Mouse (Mus musculus) ovary, postnatal 10 days (tissue): ENCODE measurements around the gene Lhx5.
A peak's percentile ranks its signal among the peaks of the same experiment; 100 is the strongest.

Experiments used
- DNase-seq: peaks from one replicate; pipeline ENCODE4 v3.0.0; 2022; ENCODE audit warnings: low spot score

Lhx5 gene

DNA sequence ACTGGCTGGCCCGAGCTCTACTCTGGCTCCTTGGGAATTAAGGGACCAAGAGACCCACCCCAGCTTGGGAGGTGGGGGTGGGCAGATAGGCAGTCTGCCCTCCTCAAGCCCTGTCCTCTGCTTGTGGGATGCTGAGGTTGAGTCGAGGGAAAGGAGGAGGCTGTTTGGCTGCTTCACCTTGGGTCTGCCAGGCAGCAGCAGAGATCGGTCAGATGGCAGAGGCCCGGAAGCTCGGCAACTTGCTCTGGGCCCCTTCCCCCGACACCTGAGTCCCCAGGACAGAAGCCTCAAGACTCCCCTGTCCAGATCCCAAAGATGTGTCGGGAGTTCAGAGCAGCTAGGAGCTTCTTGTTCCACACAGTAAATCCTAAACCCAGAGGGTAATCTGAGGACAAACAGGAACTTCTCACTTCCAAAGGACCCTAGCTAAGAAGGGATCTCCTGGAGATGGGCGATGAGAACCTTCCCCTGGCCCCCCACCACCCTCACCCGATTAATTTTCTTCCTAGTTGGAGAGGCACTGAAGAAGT is 1.1 kb downstream of the Lhx5 start:
- DNase-seq: no peak

DNA sequence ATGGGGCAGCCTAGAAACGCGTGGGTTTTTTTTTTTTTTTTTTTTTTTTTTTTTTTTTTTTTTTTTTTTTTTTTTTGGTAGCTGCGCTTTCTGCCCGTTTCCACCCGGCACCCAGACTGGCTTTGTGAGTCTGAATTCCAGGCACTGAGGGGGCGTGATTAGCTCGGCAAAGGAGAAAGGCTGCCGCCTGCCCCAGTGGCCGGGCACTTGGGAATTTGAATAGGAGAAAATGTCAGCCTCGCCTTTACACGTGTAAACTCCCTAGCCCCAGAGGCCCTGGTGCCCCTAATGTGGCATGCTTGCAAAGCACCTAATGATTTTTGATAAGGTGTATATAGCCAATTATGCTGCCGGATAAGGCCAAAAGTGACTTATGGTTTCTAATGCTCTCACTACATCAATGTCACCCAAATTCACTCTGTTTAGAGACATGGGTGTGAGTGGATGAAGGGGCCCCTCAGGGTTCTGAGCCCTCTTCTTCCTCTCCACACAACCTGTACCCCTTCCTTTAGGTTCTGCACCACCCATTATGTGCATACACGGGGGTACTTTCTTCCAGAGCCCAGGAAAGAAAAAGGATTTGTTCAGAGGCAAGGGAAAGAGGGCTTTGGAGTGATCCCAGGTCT is 1.7 kb downstream of the Lhx5 start:
- no peak for DNase-seq

DNA sequence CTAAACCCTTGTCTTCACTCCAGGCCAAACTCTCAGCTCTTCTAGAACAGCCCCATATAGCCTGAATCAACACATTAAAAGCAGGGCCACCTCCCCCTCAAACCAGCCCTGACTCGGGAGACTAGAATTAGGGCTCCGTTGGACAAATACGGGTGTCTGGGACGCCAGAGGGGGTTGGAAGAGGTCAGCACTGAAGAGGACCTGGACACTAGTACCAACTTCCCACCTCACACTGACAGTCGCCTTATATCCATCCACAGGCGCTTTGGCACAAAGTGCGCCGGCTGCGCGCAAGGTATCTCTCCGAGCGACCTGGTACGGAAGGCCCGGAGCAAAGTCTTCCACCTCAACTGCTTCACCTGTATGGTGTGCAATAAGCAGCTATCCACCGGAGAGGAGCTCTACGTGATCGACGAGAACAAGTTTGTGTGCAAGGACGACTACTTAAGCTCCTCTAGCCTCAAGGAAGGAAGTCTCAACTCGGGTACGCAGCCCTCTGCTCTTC is 2.8 kb downstream of the Lhx5 start:
- no peak for DNase-seq

DNA sequence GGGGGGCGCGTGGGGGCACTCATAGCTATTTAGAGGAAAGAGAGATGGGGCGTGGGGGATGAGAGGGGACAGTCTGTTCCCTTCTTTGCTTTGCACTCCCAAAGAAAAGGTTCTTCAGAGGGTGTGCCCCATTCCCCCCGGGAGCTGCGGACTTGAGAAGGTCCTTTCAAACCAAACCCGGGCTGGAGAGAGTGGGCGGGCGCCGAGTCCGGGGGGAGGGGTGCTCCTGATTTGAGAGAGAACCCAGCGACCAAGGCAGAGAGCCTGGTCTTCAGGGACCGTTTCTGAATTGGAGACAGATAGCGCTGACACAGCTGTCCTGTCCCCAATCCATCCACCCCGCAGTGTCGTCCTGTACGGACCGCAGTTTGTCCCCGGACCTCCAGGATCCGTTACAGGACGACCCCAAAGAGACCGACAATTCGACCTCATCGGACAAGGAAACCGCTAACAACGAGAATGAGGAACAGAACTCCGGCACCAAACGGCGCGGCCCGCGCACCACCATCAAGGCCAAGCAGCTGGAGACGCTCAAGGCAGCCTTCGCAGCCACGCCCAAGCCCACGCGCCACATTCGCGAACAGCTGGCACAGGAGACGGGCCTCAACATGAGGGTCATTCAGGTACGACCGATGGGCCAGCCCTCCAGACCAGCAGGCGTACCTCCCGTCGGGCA is 3.6 kb downstream of the Lhx5 start:
- no peak for DNase-seq

DNA sequence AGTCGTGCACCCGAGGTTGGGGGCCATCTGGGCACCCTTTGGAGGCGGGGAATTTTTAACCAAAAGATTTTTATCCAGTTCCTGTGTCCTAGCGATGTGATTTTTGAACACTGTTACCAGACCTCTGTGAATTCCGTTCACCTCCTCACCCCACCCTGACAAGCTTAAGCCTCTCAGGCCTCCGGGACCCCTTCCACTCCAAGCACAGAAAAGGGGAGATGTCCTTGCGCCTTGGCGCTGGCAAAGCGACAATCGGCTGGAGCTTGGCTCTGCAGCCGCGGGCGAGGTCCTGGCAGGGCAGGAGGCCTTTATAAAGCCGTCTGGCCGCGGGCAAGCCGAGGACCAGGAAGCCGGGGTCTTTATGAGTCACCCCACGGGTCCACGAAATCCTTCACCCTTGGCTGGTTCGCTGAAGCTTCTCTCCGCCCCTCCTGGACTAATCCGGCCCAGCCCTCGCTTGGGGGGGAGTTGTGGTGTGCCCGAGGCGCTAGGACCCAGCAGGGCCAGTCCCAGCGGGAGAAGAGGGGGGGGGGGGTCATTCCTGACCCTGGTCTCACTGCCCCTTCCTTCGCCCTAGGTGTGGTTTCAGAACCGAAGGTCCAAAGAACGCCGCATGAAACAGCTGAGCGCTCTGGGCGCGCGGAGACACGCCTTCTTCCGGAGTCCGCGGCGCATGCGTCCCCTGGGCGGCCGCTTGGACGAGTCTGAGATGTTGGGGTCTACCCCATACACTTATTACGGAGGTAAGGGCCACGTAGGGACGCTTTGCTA is 4.4 kb downstream of the Lhx5 start:
- DNase-seq: no peak

DNA sequence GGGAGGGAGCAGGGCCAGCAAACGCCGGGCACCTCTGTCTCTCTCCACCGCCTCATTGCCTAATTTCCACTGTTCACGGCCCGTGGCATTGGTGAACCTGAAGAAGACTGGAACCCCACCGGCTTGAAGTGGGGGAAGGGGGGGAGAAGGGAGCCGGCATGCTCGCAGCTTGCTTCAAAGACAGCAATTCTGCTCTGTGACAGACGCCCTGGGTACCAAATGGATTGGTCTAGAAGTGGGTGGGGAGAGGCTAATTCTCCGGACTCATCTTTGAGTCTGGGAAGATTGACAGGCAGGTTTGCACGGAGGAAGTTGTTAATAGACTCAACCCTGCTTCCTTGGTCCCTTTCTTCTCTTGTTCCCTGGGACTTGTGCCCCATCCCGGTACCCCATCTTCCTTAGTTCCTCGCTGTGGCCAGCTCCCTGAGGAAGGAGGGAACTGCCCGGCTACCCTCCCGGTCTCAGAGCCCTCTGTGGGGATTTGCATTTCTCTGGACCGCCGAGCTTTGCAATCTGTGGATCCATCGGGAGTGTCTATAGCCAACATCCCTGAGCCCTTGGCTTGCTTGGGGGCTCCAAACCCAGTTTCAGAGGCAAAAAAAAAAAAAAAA is 5.5 kb downstream of the Lhx5 start:
- no peak for DNase-seq

DNA sequence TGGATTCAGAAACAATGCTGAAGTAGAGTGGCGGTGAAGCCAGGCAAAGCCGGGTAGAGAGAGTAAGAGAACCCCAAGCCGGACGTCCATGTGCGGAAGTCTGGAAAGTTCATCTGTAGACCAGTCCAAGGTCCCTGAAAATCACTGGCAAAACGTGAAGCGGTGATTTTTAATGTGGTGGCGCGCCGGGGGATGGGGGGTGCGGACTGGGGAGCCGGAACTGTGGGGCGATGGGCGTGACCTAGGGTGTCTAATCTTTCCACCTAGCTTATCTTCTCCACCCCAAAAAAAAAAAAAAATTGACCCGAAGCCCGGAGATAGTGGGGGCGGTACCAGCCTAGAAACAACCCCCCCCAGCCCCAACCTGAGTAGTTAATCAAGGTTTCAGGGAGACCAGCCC is 6.0 kb downstream of the Lhx5 start:
- DNase-seq: no peak

DNA sequence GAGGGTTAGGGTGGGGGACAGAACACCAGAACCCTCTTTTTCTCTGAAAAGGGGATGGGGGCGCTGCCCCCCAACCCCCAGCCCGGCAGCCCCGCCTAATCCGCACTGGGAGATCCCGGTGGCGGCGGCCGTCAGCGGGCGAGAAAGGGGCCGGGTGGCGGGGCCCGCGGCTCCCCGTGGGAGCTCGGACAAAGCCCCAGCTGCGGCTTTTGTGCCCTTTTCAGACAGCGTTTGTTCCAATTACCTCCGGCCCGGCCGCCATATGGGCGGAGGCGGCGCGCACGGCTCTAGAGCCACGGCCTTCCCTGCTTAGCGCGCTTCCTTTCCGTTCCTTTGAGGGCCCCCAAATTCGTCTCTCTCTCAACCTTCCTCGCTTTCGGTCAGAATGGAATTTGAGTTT is 6.5 kb downstream of the Lhx5 start:
- no peak for DNase-seq

DNA sequence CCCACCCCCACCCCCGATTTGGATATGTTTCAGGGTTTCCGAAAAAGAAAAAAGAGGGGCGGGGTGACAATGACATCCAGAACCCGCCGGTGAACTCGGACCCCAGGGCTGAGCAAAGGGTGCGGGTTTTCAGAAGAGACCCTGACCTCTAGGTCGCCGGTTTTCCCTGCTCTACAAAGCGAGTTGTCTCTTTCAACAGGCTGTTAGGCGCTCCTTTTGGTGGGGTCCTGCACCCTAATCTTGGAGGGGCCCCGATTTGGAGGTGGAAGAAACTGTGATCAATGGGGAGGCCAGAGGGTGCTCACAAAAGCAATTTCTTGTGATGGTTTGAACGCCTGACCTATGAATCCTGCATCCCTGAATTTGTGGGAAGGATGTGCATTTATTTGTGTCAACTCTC is 7.0 kb downstream of the Lhx5 start:
- no peak for DNase-seq

DNA sequence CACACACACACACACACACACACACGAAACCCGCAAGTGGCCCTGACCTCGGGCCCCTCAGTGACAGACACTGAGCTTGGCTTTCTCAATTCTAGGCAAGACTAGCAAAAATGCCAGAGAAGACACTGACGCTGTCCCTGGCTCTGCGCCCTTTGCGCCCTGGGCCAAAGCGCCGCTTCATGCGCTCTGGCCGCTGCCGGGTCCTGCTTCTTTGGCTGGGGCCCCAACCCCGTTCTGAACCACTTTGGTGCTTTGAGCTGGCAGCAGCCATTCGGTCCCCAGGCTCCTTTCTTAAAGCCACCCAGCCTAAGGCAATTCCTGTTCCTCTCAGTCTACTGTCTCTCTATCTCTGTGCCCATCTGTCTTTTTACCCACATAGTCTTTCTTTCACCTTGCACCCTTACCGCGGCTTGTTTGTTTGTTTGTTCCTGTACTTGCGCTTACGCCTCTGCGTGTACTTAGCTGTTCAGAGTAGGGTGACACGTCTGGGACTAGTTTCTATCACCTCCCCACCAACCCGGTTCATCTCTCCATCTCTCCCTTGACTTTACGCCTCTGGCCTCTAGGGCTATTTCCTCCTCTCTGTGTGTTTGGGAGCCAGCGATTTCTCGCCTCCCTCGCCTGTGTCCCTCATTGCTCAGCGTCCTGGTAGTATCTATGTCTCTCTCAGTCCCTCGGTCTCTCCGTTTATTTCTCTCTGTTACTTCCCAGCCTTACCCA is 7.7 kb downstream of the Lhx5 start:
- DNase-seq: no peak

DNA sequence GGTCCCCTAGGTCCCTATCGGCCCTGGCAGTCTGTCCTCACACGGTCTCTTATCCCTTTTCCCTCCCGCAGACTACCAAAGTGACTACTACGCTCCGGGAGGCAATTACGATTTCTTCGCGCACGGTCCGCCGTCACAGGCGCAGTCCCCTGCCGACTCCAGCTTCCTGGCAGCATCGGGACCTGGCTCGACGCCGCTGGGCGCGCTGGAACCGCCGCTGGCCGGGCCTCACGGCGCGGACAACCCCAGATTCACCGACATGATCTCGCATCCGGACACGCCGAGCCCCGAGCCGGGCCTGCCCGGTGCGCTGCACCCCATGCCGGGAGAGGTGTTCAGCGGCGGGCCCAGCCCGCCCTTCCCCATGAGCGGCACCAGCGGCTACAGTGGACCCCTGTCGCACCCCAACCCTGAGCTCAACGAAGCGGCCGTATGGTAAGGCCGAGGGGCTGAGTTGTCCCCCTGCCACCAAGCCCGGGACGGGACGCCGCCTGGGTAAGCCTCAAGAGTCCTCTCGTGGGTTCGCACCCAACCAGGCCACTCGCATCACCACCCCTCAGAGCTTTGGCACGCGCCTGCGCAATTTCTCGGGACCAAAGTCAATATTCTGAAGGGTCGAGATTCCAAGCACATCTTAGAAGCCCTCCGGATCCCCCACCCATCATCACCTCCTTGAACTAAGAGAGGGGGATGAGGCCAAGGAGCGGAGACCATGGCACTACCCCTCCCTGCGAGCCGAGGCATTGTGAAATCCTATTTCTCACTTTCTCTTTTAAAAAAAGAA is 8.6 kb downstream of the Lhx5 start:
- DNase-seq: no peak

DNA sequence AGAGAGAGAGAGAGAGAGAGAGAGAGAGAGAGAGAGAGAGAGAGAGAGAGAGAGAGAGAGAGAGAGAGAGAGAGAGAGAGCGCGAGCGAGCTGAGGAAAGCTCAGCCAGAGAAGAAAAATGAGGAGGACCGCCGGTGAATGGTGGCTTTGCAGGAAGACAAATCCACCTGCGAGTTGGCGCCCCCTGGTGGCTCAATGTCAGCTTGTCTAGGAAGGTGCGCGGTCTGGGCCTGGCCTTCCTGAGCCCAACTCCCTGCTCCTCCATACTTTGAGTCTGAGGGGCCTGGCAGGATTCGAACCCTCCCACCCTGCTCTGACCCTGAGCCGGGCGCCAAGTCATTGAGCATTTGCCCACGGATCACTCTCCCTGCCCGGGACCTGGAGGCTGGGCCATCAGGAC is 9.2 kb downstream of the Lhx5 start:
- peak; percentile 77 for DNase-seq

DNA sequence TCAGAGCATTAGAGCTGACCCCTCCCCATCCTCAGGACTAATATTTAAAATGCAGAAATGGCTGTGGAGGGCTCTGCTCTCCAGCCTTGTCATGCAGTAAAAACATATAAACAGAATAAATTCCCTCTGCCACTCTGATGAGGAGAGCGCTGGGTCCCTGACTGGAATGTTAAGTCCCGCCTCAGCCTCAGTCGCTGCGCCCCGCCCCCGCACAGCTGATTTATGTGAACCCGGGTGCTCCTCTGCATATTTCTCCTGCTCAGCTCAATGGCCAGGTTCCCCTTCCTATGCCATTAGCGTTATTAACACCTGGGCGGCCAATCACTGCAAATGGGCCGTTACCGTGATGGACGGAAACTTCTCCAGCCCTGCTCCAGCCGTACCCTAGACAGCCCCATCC is 15.8 kb downstream of the Lhx5 start:
- DNase-seq: no peak

DNA sequence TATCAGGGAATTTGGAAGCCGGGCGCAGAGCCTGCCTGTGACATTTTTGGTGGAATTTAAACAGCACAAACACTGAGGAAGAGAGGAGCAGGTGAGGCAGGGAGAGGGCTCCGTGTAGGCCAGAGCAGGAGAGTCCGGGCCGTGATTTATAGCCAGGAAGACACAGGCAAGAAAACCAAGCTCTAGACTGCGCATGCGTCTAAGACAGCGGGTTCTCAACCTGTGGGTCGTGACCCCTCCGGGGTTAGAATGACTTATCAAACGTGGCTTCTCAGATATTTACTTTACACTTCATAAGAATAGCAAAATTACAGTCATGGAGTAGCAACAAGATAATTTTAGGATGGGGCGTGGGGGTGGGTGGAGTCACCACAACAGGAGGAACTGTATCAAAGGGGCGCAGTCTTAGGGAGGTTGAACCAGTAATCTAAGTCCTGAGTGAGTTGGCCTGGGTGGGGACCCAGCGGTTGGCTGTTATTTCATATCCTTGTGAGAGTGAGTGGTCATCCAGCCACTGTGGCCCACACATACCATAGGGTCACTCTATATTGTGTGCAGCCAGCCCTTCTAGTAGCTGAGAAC is 23.3 kb downstream of the Lhx5 start:
- no peak for DNase-seq

DNA sequence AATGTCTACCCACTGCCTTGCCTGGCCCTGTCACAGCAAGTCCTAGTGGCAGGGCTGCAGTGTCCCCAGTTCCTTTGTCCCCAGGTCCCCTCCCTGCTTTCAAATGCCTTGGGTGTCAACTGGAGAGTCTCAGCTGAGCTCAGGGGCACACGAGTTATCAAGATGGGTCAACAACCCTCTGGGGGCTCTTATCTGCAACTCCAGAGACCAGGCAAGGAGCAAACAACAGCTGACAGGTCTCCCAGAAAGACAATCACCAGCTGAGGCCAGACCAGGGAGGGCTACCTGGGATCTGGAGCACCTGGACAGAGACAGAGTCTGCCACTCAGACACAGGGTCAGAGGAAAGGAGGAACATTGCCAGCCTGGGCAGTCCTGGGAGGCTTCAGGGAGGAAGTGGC is 24.8 kb downstream of the Lhx5 start:
- no peak for DNase-seq

DNA sequence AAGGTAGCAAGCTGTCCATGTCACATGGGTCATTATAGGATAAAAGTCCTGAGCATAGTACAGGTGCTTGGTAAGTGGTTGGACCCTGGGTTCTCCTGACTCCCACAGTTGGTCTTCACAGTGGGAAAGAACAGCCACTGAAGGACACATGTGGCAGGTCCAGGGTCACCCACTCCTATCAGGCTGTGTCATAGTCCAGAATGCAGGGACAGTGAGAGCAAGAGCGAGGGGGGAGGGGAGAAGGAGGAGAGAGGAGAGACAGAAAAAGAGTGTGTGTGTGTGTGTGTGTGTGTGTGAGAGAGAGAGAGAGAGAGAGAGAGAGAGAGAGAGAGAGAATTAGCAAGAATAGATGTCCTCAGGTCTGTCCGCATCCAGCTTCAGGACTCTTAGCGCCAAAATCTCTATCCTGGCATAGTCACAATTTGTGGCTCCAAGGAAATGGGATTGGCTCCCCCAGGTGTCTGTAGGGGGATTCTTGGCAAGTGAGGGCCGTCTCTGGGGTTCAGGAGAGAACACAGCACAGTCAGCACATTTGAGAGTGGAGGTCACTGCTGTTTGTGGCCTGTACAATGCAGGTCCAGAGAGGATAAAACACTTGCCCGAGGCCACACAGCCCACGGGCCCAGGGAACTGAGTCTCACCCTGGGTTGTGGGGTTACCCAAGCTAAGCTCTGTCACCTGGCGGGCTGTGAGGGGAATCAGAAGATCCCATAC is 25.5 kb downstream of the Lhx5 start:
- DNase-seq: no peak

DNA sequence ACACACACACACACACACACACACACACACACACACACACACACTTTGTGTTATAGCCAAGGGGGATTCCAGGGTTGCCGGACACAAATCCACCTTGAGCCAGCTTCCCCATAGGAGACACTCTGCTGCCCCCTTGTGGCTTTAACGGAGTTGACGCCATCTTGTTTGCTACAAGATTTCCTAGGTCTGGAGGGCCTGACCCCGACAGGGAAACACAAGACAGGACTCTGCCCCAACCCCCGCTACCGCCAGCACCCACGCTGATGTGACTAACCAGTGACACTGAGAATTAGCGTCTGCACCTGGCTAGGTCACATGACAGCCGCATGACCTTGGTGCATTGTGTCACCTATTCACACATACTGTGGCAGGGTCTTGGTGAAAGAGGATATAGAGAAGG is 26.1 kb downstream of the Lhx5 start:
- peak; percentile 35 for DNase-seq

DNA sequence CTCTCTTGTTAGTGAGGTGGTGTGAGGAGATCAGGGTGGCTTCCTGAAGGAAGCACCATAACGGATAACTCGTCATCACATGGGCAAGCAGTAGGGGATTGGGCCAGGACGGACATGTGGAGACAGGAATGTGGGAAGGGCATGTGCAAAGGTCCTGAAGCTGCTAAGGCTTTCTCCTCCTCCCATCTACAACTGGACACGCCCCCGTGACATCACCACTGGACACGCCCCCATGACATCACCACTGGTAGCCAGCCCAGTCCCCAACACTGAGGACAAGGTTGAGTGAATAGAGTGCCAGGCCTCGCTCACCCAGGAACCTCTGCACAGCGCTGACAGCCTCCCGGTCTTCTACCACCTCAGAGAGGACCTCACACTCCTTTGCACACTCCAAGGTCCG is 27.6 kb downstream of the Lhx5 start:
- no peak for DNase-seq

DNA sequence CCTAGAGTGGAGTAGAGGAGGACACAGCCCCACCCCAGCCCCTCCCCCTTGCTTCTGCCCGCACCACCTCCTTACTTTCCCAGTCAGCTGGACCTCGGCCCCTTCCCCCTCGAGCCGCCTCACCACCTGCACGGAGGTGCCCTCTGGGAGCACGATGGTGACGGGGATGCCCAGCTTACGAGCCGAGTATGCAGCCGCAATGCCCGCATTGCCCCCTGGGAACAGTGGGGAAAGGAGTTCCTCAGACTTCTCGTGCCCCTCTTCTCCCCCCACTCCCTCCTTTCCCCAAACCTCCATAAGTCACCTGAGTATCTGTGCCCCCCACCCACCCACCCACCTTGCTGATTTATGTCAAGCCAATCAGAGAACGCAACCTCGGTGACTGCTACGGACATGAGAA is 30.4 kb downstream of the Lhx5 start:
- DNase-seq: no peak

DNA sequence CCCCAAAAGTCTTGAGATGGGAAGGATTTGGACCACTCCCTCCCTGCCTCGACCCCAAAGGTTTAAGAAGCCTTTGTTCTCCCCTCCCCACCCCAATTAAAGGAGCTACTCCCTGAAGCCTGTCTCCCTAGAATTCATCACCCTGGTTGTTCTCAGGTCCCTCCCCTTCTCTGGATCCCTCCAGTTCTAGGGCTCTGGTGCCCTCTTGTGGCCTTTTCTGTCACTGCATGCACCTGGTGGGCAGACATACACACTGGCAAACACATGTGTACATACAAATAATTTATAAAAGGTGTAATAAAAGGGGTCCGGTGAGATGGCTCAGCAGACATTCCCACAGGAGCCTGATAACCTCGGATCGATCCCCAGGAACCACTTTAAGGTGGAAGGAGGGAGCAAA is 32.8 kb downstream of the Lhx5 start:
- DNase-seq: no peak
